Mouse (Mus musculus): ENCODE measurements around the gene Pex16. TPM values are rescaled to one million over a fixed set of nuclear protein-coding genes. Genes with fewer than 3 reads are reported as not detected.

Pex16 gene
- total RNA-seq, 2 experiments from 2014 or later, result 34.9 to 36.1 TPM

DNA sequence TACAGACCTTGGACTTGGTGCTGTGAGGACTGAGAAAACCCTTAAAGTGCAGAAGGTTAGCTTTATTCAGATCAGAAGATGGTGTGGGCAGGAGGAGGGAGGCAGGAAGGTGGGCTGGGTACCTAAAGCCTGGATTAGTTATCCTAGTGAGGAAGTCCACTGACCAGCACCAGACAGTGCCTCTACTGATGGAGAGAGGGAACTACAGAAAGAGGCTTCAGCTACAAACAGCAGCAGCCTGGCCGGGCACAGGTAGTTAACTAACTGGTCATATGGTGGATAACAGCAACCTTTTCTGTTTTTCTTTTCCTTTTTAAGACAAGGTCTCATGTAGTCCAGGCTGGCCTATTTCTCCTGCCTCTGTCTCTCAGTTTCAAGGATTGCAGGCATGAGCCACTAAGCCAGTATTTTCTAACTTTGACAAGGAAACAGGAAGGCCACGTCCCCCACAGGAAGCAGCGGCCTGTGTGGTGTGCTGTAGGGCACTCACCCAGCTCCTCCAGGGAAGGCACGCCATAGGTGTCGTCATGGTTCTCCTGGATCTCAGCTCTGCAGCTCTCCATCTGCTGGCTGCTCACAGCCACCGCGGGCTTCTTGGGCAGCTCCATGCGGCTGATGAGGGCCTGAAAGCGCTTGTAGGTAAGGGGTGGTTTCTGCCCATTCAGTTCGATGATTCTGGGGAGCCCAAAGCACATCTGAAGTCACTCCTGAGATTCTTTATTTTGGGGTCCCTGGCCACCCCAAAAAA is 48.1 kb downstream of the Pex16 start:
- no peak overlapping the region for H3K4me3 ChIP-seq
- TF ChIP-seq CTCF (conservative IDR thresholded peaks at IDR 0.05), result peak; percentile 75
- peak overlapping the region; percentile 94 for H3K27ac ChIP-seq
- DNase-seq (ENCODE audit: low spot score in 2 of 2), result no peak

DNA sequence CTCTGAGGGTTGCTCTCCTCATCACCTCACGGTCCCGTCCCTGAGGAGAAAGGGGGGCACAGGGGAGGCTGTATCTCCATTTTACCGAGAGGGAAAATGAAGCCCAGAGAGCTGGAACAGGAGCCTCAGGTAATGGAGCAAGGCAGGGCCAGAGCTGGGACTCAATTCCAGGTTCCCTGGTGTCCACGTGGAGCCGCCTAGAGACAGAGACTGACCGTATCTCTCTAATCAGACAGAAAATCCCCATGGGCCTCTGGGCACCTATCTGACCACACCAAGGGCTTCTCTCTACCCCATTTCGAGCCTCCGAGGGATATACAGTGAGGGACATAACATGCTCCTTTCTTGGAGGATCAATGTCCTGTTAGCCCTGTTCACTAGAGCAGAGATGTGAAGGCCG is 48.7 kb downstream of the Pex16 start:
- Histone ChIP-seq H3K4me3 (no peak overlapping the region; the same call in 1 of the 2 replicates), H3K27ac (peak overlapping the region; percentile 94)
- no peak for TF ChIP-seq CTCF (conservative IDR thresholded peaks at IDR 0.05)
- DNase-seq (ENCODE audit: low spot score in 2 of 2), result no peak

DNA sequence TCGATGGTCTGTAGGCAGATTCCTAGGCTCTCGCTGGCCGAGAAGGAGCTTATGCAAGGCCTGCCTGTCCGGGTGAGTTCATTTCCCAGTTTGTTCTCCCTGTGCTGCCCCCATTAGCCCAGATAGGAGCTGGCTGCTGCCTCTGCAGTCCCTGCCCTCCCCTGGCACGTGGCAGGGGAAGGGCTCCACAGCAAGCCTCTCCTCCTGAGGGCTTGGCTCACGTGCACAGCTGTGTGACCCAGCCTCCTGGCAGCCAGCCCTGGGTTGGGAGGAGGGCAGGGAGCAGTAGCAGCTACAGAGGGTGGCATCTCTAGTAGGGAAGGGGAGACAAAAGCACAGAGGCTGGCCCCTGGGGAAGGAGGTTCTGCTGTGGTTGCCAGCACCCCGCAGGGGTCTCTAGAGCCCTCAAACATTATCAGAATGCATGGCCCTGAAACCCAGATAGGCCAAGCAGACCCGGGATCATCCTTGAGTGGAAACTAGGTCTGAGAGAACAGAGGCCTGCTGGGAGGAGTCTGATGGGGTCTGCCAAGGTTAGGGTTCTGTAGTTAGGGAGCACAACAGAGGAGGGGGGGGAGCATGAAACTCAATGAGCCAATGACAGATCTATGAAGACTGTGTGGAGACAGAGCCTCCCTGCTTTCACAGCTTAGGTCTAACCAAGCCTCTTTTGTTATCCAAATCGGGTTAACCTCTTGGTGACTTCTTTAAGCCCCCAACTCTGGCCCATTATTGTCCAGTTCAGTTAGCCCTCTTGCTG is 49.4 kb downstream of the Pex16 start:
- no peak for TF ChIP-seq CTCF (conservative IDR thresholded peaks at IDR 0.05)
- Histone ChIP-seq H3K4me3 (no peak overlapping the region; the same call in 1 of the 2 replicates), H3K27ac (peak overlapping the region; percentile 94)
- DNase-seq (ENCODE audit: low spot score in 2 of 2), result peak; percentile 87 to 89

DNA sequence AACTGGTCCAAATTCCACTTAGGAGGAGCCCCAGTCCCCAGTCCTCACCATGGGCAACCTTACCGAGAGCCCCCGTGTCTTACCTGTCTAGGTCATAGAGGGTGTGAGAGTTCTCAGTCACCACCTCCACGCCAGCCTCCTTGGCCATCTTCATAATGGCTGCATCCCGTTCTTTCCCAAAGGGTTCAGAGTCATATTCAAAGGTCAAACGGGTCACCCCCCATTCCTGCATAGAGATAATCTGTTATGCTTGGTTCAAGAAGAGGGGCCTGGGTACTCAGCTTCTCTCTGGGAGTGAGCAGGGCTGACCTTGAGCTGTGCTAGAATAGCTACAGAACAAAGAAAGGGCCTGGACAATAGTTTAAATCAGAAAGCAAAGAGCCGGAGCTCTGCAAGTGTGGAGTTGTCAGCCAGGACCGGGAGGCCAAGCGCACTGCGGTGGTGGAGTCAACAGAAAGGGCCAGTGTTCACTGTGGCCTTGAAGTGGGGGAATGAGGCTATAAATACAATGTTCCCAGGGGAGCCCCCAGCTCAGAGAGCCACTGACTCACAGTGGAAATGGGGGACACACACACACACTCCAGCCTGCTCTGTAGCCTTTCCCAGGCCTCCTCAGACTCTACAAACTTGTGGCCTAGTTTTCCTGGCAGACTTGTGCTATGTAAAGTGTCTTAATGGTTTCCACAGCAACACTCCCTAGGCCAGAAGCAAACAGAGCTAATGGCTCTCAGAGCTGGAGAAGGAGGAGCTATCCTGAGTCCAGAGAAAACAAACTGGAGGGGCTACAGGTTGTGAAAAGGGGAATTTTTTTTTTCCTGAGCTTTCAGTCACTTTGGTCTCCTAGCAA is 50.2 kb downstream of the Pex16 start:
- Histone ChIP-seq H3K27ac (peak overlapping the region; percentile 94), H3K4me3 (no peak overlapping the region)
- TF ChIP-seq CTCF (conservative IDR thresholded peaks at IDR 0.05), result no peak
- peak in 1 of 2 experiments; percentile 66 for DNase-seq (ENCODE audit: low spot score in 2 of 2)

DNA sequence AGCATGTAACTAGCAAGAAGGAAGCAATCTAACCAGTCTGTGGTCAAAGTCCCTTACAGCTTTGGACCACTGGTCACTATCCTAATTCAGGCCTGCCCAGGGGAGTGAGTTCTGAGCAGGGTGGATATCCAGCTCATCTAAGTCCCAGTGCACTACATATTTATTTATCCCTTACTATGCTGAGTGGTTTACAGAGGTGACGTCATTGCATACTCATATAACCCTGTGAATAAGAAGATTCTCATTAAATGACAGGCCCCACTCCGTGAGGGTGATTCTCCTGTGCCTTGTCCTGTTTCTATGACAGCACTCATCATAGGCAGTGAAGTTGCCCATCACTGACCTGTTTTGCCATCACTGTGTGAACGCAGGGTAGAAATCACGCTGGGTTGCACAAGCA is 50.9 kb downstream of the Pex16 start:
- no peak for TF ChIP-seq CTCF (conservative IDR thresholded peaks at IDR 0.05)
- Histone ChIP-seq H3K4me3 (no peak overlapping the region), H3K27ac (peak overlapping the region; percentile 94)
- DNase-seq (ENCODE audit: low spot score in 2 of 2), result no peak

DNA sequence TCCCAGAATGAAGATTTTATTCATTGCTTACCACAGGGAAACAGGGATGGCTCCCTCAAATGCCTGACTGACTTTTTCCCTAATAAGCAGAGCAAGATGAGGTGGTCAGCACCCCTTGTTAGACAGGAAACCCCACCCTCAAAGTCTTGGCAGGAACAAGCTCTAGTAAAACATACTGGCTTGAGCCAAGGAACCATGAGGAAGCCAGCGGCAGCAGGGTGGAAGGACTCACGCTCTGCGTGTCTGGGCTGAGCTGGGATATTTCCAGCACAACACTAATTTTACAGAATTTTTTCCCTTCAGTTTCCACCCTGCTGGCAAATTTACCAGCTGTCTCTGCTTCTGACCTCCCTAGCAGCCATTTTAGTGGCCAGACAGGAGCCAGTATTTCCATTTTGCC is 52.0 kb downstream of the Pex16 start:
- DNase-seq (ENCODE audit: low spot score in 2 of 2), result no peak
- peak overlapping the region; percentile 94 for H3K27ac ChIP-seq
- peak overlapping the region; percentile 6; the same call in 1 of the 2 replicates for H3K4me3 ChIP-seq
- TF ChIP-seq CTCF (conservative IDR thresholded peaks at IDR 0.05), result no peak

DNA sequence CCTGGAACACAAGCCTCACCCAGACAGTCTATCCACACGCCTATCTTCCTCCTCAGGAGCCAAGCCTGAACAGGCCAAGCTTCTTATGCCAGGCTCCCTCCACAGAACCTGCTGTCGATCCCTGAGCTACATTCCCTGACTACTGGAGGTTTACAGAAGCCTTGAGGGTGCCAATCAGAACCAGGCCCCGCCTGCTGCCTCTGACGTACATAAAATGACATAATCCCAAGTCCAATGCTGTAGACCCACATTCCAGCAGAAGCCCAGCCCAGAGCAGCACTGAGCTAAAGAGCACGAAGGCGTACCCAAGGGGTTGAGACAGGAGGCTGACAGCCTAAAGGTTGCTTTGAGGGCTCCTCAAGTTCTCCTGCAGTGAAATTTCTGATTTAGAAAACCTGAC is 53.4 kb downstream of the Pex16 start:
- Histone ChIP-seq H3K4me3 (no peak overlapping the region; the same call in 1 of the 2 replicates), H3K27ac (peak overlapping the region; percentile 94)
- TF ChIP-seq CTCF (conservative IDR thresholded peaks at IDR 0.05), result no peak
- DNase-seq (ENCODE audit: low spot score in 2 of 2), result peak; percentile 75 to 88

DNA sequence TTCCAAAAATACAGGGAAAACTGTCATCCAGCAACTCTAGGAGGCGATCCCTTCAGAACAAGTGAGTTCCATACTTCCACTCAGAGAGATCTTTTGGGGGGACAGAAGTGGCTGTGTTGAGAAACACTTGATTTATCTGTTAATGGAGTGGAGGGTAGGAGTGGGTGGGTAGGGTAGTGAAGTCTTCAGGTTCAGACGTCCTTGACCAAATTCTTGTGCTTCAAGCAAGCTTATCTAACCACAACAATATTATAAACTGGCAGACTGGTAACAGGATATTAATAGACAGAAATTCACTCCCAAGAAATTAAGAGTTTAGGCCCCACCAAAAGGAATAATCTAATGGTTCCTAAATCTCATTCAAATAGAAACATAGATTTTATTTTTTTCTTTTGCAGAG is 55.6 kb downstream of the Pex16 start:
- H3K27ac ChIP-seq, result peak overlapping the region; percentile 94
- no peak for TF ChIP-seq CTCF (conservative IDR thresholded peaks at IDR 0.05)
- H3K4me3 ChIP-seq, result peak overlapping the region; percentile 81
- DNase-seq (ENCODE audit: low spot score in 2 of 2), result no peak

Small RNA genes within 50 kb of the gene (microRNA-seq; reads per million reads assigned to microRNA genes)
- 0.64 to 4.8 reads per million in 2 experiments for gene Mir7000

Other genes with a start within 250 kb of the Pex16 start
- 1 to 10 TPM in 1 of 2 experiments, under 1 TPM in 1; 0.98 to 1.1 TPM for gene Large2, start 193 bp downstream of the Pex16 start, total RNA-seq (2021)
- 1 to 10 TPM; 4.5 to 5.0 TPM for gene 1700029I15Rik, start 7.9 kb downstream of the Pex16 start, total RNA-seq (2021)
- 100 to 1,000 TPM; 338 to 354 TPM for gene Mapk8ip1, start 26.6 kb downstream of the Pex16 start, total RNA-seq (2021)
- 100 to 1,000 TPM; 105 to 108 TPM for gene Cry2, start 59.4 kb downstream of the Pex16 start, total RNA-seq (2021)
- gene Slc35c1, start 85.9 kb downstream of the Pex16 start, total RNA-seq (2021), result 10 to 100 TPM; 14.0 to 15.7 TPM
- 100 to 1,000 TPM; 295 to 314 TPM for gene Chst1, start 225.0 kb downstream of the Pex16 start, total RNA-seq (2021)